Mouse (Mus musculus) R1 (cell line): ENCODE measurements at regions not wholly inside any gene's neighbourhood (a gene's known extent, or its start where the extent isn't known, plus 50 kb on each side); places are given as distances from the start of the nearest gene placed in this dataset.
"Not testable (repeated sequence)": the region's sequence is repeated elsewhere in the genome, so short reads cannot be mapped to it uniquely, and the experiment has no call there.

Experiments used
- DNase-seq: peaks from one replicate; pipeline ENCODE4 v3.0.0-alpha.2; 2018; ENCODE audit warnings: low read depth, low spot score

DNA sequence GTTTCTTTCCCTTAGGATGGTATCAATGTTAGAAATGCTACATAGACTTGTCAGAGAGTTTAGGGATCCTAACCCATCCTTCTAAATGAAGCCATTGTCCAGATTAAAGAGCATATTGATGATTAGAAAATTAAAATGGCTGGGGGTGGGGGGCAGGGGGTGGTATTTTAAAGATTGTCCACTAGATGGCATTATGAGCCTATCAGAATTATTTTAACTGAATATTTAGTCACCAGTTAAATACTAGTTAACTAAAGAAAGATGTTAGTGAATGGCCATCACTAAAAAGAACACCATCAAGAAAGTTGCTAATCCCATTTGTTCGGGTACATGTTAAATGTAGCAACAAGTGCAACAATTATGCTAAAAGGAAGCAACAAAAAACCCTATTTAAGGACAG lies 1909.6 kb upstream of the 5930422O12Rik start:
- no peak for DNase-seq

DNA sequence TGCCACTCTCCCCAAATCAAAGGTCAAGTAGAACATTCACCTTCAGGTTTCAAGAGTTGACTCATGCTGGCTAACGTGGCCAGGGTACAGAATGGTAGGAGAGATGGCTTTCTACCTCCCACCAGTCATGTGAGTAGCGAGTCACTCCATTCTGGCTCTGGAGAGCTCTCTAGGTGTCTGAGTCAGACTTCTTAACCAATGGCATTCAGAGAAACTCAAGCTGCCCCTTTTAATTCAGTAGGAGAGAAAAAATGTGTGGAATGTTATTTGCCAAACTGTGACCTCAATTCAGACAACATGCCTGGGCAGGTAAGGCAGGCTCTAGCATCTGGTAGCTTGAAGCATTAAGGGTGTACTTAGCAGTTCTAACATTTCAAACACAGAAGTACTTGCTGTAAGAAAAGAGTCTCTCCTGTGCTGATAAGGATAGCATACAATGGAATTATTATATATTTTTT lies 1907.5 kb upstream of the 5930422O12Rik start:
- DNase-seq, result peak; percentile 79

DNA sequence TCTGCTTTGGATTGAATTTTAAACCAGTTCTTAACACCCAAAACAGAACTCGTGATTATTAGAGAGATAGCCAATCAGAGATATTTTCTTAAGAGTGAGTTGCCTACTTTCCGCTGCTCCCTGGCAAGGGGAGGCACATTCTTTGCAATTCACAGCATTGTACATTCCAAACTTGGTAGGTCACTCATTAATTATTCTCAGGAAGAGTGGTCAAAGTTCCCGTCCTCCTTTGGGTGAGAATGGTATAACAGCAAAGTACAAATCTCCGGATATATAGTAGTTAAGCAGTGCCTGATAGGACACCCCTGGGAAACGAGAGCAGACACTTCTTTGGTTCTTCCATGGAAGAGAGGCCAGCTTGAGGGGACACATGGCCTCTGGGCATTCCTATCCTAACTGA lies 1903.4 kb upstream of the 5930422O12Rik start:
- DNase-seq, result no peak

GRCm38 (mm10) chr8:31539251-31539650 lies 1889.3 kb upstream of the 5930422O12Rik start:
- no peak for DNase-seq

DNA sequence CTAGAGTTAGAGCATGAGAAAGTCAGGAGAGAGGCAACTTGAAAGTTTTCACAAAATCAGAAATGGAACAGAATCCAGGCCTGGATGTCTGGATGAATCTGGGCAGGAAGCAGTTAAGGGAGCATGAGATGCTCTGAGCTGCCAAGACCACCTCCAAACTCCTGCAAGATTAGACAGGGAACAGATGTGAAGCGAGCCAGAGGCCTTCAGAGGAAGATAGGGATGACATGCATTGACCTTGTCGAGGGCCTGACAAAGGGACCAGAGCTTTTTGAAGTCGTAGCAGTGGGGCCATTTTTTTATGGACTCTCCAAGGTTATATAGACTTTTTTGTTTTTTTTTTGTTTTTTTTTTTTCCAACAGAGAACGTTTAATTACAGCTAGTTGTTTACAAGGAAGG lies 1886.9 kb upstream of the 5930422O12Rik start:
- no peak for DNase-seq

DNA sequence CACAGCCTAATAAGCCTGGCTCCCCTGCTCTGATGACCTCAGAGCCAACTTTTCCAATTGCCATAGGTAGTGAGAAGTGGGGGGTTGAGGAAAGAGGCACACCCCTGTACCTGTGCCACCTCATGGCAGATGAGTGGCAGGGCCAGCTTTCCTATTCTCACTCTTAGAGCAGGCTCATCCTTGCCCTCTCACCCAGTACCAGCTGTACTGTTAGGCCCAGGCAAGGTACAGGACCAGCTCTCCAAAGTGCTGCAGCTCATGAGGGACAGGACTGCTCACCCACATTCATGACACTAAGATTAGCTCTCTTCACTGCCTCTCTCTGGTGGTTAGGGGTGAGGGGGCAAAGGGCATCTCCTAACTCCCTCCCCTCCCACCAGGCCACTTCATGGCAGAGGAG lies 1854.4 kb upstream of the 5930422O12Rik start:
- no peak for DNase-seq

DNA sequence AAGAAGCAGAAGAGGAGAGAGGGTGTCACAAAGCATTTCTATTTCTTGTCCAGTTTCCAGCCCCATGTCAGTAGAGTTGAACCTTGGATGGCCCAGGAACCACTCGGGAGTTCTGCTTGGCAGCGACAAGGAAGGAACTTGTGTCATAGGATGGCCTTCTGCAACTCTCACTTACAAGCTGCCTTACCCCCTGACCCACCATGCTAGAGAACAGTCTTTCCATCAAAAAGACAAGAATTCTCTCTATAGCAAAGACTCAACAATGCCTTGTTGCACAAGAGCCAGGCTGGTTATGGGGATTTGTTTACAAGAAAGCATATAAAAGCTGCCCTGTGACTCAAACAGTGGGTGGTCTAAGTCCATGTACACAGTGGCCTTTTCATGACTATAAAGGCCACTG lies 1852.4 kb upstream of the 5930422O12Rik start:
- DNase-seq, result no peak

DNA sequence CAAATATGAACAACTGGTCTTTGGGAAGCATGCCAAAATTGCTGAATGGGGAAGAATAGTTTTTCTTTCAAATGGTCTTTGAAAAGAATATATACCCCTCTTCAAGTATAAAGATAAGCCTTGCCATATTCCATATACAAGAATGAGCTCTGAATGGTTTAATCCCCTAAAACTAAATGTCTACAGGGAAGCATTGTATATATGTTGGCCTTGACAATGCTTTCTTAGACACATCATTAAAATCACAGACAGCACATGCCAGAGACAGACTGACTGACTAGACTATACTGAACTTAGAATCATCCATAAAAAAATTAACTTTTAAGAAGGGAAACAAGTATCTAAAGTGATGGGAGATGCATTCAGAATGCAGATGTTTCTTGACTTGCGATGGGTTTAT lies 1843.8 kb upstream of the 5930422O12Rik start:
- DNase-seq, result no peak

DNA sequence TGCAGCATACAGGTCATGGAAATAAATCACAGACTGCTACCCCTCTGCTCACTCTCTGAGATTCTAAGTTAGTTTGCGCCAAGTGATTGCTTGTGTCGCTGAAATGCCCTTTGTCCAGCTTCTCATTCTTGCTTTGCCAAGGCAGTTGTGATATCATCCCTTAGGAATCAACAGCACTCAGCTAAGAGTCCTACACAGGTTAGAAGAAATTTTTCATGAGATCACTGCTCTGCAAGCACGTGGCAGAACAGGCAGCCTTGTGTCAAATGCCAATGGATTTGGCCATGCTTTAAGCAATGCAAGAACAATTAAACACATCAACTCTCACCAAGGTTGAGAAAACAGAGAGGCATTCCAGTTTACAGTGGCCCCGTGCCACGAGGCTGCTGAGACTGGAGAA lies 1829.0 kb upstream of the 5930422O12Rik start:
- DNase-seq, result no peak

DNA sequence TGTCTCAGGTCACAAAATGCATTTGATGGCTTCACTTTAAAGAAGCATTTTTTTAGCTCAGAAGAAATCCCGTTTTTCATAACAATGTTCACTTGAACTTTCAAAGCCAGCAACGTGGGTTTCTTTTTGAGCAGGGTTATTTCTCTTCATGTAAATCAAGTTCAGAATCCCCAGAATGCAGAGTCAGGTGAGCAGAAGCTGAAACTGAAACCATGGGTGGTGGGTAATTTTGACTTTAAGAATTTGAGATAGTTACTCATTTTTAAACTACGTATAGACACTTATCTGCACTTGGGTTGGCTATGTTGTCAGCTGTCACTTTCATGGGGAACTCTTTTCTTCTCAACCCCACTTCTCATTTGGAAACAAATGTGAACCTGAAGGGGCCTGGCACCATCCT lies 1827.5 kb upstream of the 5930422O12Rik start:
- no peak for DNase-seq

DNA sequence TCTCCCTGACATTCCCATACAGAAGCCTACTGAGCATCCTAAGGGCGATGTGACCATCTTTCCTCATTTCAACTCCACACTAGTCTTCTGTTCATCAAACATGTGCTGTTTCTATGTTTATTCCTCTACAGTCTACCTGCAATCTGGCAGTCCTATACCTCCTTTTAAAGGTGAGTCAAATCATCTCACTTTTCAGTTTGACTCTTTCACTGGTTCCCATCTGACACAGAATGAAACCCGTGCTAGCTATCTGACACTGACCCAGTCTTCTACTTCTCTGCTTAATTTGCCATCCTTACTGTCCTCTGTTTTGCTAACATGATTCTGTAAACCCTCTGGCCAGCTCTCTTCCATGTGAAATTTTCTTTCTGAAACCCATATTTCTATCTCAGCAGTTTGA lies 1812.0 kb upstream of the 5930422O12Rik start:
- DNase-seq, result no peak

DNA sequence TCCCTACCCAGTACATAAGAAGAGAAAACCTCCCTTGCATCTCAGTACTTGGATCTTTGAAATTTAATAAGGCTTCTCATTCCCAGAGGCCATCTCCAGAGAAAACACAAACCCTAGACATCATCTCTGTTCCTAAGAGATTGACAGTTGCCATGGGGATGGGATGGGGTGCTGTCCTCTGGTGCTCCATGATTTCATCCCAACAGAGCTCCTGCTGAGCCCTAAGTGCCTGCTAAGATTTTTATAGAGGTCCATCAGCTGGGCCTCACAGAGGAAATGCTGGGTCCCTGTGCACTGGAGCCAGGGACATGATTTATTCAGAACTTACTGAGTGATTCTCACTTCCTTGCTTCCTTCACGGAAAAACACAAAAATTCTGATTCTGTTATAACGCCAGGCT lies 1800.8 kb upstream of the 5930422O12Rik start:
- no peak for DNase-seq

DNA sequence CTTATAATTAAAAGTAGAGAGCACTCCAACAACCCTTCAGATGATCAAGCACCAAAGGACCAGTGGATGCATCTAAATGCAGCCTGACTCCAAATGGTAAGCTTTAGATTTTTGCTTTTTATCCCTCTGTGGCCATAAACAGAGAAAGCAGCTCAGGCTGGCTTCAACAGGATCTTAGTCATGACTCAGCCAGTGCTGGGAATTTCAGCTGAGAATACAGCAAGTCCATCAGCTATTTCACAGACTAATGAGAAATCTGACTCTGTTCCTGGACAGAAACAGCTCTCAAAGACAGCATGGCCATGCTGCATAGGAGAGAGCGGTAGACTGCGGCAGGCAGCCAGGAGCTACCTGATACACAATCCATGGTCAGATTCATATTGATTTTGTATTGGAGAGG lies 1800.4 kb upstream of the 5930422O12Rik start:
- no peak for DNase-seq

DNA sequence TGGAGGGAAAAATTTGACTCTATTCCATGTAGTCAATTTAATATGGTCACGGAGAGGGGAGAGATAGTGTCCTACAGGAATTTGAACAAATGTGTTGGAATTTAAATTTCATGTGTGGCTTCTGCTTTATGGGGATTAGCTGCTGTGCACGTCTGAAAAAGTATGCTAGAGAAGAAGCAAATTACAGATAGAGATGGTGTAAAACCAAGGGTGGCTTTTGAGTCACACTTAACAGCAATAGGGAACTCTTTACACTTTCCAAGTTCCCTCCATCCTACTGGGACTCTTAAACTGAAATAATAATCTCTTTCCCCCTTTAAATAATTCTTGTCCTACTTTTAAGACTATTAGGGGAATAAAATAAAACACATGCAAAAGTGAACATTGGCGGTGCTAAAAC lies 1790.1 kb upstream of the 5930422O12Rik start:
- no peak for DNase-seq

- DNase-seq, result no peak
These were observed 1764.8 kb upstream of the 5930422O12Rik start for GRCm38 (mm10) chr8:31663717-31664116.

- DNase-seq, result no peak
These were observed 1763.0 kb upstream of the 5930422O12Rik start for GRCm38 (mm10) chr8:31665485-31665884.

DNA sequence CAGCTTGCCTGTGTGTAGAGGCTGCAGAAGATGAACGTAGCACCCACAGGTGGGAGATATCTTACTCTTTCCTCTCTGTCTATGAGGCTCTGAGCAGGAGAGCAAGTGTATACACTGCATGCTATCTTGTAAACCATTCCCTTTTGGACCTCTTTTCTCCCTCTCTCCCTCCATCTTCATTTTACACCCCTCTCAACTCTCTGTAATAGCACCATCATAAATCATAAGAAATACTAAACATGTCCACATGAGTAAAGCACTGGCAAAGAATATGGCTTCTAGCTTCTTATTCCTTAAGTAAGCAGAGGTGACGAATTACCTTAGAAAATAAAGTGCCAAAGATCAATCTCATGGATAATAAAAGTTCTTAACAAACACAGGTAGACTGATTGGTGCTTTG lies 1724.3 kb upstream of the 5930422O12Rik start:
- no peak for DNase-seq

GRCm38 (mm10) chr8:31713321-31714076 lies 1715.0 kb upstream of the 5930422O12Rik start:
- no peak for DNase-seq

DNA sequence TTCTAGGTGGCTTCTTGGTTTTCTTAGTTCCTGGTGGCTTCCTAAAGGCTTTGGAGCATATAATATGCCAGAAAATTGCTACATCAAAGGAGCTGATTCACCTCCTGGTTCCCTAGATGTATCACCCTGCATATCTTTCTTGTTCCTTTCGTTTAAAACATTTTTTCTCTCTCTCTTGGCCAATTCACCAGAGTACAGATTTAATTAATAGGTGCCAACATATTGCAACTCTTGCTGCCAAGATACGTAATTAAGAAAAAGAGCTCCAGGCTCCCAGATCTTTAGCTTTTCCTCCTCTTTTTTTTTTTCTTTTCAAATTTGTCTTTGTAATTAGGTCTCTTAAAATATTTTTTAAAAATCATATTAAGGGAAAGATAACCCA lies 1714.4 kb upstream of the 5930422O12Rik start:
- DNase-seq, result no peak

- no peak for DNase-seq
These were observed 1708.5 kb upstream of the 5930422O12Rik start for GRCm38 (mm10) chr8:31720021-31720420.

GRCm38 (mm10) chr8:31720585-31720984 lies 1707.9 kb upstream of the 5930422O12Rik start:
- no peak for DNase-seq

DNA sequence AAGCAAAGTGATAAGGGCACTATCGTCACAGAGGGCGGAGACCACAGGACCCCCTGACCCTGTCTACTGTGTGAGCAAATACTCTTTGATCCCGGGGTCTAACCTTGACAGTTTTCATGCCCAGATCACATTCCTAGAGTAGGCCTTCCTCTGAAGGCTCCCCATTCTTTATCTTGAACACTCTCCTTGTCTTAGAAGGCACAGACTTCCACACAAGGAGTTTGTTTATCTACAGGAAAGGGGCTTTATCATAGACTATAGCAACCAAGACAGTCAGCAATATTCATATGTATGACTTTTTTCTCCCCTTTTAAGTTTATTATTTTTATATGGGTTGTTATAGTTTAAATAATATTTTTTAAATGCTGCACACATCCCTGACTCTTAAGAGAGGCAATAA lies 1703.1 kb upstream of the 5930422O12Rik start:
- DNase-seq, result no peak

DNA sequence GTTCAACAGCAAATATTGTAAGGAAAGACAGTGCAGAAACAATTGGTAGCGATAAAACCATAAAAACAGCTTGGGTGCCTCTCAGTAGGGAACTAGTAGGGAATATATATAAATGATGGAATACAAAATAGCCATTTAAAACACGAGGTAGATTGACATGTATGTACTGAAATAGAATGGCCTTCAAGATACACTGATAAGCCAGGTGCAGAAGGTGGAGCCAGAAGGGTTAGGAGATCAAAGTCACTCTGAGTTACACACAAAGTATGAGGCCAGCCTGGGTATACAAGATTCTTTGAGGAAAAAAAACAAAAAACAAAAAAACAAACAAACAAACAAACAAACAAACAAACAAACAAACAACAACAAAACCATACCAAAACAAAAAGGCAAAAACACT lies 1692.9 kb upstream of the 5930422O12Rik start:
- no peak for DNase-seq

DNA sequence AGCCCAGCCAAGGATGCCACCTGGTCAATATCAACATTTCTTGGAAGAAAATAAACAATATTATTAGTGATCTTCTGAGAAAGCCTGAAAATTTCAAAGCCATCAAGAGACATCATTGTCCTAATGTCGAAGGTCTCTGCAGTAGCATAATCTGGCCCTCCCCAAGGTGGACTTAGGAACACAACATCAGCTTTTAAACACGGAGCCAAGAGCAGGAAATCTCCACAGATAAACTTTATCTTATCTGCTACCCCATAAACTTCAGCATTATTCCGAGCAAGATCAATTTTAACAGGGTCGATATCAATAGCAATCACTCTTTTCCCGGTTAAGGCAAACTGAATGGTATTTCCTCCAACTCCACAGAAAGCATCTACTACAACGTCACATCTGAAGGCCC lies 1691.2 kb upstream of the 5930422O12Rik start:
- not testable (repeated sequence) for DNase-seq
